Mouse (Mus musculus): ENCODE measurements around the gene Rps19bp1.

Rps19bp1 gene

GRCm38 (mm10) chr15:80219211-80219610 is 44.9 kb downstream of the Rps19bp1 start:
- peak; percentile 93 for DNase-seq (ENCODE audit: low read depth, low spot score)

GRCm38 (mm10) chr15:80217476-80217875 is 46.6 kb downstream of the Rps19bp1 start:
- DNase-seq (ENCODE audit: low read depth, low spot score): no peak

GRCm38 (mm10) chr15:80216480-80216820 is 47.7 kb downstream of the Rps19bp1 start:
- no peak for DNase-seq (ENCODE audit: low read depth, low spot score)

GRCm38 (mm10) chr15:80215716-80216479 is 48.2 kb downstream of the Rps19bp1 start:
- peak; percentile 65 for DNase-seq (ENCODE audit: low read depth, low spot score)

DNA sequence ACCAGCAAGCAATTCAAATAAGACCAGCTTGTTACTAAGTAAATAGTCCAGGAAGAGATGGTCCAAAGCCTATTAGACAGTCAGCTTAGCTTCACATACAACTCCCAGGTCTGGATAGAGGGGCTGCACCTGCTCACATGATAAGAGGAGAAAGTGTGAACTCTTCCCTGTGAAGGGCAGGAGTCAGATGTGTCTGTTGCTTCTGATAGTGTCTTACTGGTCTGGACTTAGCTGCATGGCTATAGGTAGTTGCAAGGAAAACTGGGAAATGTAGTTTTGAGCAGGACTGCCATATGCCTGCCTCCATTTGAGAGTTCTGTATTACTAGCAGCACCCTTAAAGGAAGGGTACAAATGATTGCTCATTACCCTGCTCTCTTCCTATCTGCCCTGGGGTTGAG is 50.4 kb downstream of the Rps19bp1 start:
- DNase-seq (ENCODE audit: low read depth, low spot score): no peak
